In the genomic region with DNA sequence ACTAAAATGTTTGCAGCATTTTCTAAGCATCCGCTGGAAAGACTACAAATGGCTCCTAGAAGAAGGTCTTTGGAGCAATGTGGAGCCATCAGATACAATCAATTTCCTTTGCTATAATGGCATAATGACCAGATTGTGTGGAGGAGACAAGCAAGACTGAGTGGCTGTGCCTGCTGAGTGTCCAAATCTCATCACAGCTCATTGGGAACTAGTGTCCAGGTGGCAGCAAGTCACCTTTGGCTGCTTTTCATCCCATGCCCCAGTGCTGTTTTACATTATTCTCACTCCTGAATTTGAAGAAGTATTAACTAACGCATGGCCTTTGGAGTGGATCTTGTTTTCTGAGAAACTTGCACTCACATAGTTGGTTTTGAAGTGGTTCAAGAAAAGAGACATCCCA, we compare ENCODE assay signal across 12 mouse cellular contexts.
"Had no signal": no experiment of that assay in that cellular context is flagged by ENCODE, and none has a peak within 500 bp of the region (broad histone marks: within the 10 kb centered on the region; RNA-seq: fewer than 3 reads in every experiment).

No protein-coding gene starts in this region.

- H3K9me3 ChIP-seq: limb, embryonic 12.5 days; liver, embryonic 13.5 days; lung, embryonic 15.5 days; megakaryocyte, embryonic 14.5 days; midbrain, embryonic 15.5 days had no signal

- DNase-seq: kidney, postnatal 10 days; liver; liver, embryonic 13.5 days; liver, postnatal 0 days; lung, postnatal 14 days; right cerebral cortex, postnatal 25 days; thymus, postnatal 4 days had no signal

- H3K27ac ChIP-seq: limb, embryonic 12.5 days; liver, embryonic 13.5 days; lung, embryonic 15.5 days; macrophage; midbrain, embryonic 15.5 days had no signal

- H3K27me3 ChIP-seq: limb, embryonic 12.5 days; liver, embryonic 13.5 days; lung, embryonic 15.5 days; midbrain, embryonic 15.5 days had no signal

- H3K36me3 ChIP-seq: limb, embryonic 12.5 days; liver, embryonic 13.5 days; lung, embryonic 15.5 days; midbrain, embryonic 15.5 days had no signal

- H3K4me1 ChIP-seq: limb, embryonic 12.5 days; liver, embryonic 13.5 days; lung, embryonic 15.5 days; midbrain, embryonic 15.5 days had no signal

- H3K4me3 ChIP-seq: limb, embryonic 12.5 days; liver, embryonic 13.5 days; lung, embryonic 15.5 days; megakaryocyte, embryonic 14.5 days; midbrain, embryonic 15.5 days had no signal
